Mouse (Mus musculus): Measurements from ENCODE around the gene Vps51. TPM values are rescaled to one million over a fixed set of nuclear protein-coding genes. Genes with fewer than 3 reads are reported as not detected.

Gene Vps51
- polyA plus RNA-seq, 1 experiment from 2014 or later: 81.8 TPM

DNA sequence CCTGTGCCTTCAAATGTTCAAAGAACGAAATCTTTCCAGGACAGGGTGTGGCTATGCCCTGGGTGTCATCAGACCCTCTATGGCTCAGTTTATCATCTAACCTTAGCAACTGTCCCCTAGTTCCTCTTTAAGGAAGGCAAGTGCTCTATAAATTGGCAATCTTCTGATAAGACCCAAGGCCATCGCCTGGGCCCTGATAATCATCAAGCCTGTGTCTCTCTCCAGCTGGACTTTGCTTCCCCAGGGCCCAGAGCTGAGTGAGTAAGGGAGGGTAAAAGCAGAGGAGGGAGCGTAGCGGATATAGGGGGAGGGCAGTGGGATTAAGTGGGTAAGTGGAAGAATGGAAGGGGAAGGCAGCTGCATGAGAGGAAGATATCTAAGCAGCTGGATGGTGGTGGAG, 27.4 kb upstream of the Vps51 start:
- 0 out of 2 replicates have a peak overlapping the region, but pooled peaks have one; percentile 1 for H3K9ac ChIP-seq
- no peak for ATAC-seq (ENCODE audit: low FRiP score)

DNA sequence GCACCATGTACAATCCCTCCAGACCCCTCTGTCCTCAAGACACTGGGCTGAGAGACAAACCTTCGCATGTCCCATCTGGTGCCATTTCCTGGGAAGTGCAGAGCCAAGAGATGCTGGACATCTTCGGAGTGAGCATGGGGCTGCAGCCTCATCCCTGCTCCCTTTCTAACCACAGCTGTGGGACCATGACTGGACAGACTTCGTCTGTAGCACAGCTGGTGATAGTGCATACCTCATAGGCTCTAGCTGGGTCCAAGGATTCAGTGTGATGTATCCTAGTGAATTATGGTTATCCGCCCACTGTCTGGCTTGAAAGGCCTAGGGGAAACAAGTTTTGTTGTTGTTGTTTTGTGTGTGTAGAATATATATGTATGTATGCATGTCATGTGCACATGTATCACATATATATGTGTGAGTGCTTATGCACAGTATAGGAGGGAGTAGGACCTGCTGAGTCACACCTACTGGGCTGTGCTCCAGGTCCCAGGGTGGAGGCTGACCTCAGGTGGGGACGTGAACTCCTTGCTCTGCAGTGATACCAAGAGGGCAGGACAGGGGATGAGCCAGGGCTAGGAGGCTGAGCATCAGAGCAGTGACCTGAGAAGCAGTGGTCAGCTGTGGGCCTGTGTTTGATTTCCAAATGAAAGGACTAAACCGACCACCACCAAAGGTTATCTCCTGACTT, 25.3 kb upstream of the Vps51 start:
- no peak overlapping the region for H3K4me3 ChIP-seq
- no peaks in the 10 kb centered on the region for H3K9me3 ChIP-seq
- 80% methylated on average over 6 of the region's 6 CpGs for WGBS
- no peaks in the 10 kb centered on the region for H3K36me3 ChIP-seq
- H3K4me1 ChIP-seq (replicated peaks): no peaks in the 10 kb centered on the region
- no peaks in the 10 kb centered on the region for H3K27me3 ChIP-seq
- no peak for ATAC-seq (ENCODE audit: low FRiP score)
- no peak overlapping the region for H3K4me2 ChIP-seq
- H3K27ac ChIP-seq: no peak overlapping the region
- no peak overlapping the region; the same call in 1 of the 2 replicates for H3K9ac ChIP-seq

More for the DNA sequence above, 27.4 kb upstream of the Vps51 start:
- Histone ChIP-seq H3K27ac (no peak overlapping the region), H3K4me3 (no peak overlapping the region), H3K9me3 (no peaks in the 10 kb centered on the region), H3K4me1 (replicated peaks) (no peaks in the 10 kb centered on the region), H3K36me3 (no peaks in the 10 kb centered on the region), H3K4me2 (no peak overlapping the region), H3K27me3 (no peaks in the 10 kb centered on the region)
- 92% methylated on average over 4 of the region's 4 CpGs for WGBS

DNA sequence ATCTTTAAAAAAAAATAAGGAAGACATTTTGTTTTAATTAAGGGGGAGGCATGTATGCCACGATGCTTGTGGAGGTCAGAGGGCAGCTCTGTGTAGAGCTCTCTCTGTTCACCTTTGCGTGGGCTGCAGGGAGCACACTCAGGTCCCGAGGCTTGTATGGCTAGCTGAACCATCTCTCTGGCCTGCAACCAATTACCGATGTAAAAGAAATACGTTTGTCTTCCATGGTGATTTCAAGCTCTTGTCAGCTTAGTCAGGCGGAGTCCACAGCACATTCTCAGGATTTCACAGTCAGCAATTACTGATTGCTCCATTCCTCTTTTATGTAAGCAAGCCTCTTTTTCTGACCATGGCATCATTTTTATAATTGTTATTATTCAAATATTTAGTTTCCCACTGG, 24.2 kb upstream of the Vps51 start:
- ATAC-seq (ENCODE audit: low FRiP score): no peak
- Histone ChIP-seq H3K4me2 (no peak overlapping the region), H3K4me3 (no peak overlapping the region), H3K9me3 (no peaks in the 10 kb centered on the region), H3K36me3 (no peaks in the 10 kb centered on the region), H3K9ac (no peak overlapping the region), H3K4me1 (replicated peaks) (no peaks in the 10 kb centered on the region), H3K27me3 (no peaks in the 10 kb centered on the region), H3K27ac (no peak overlapping the region)
- 62% methylated on average over 6 of the region's 6 CpGs for WGBS

DNA sequence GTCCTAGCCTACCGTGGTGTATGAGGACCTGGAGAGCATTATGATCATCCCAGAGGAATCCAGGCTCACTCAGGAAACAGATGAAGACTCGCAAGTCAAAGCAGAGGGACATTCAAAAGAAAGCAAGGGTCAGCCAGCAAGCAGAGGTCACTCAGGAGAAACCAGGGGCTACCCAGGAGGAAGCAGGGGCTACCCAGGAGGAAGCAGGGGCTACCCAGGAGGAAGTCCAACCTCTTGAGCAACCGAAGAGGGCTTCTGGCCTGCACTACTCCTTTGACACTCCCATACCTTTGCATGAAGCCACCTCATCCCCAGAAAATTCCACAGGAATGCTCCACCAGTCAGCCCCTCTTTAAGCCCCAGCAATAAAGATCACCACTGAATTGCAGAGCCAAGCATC, 20.8 kb upstream of the Vps51 start:
- Histone ChIP-seq H3K36me3 (no peaks in the 10 kb centered on the region), H3K4me2 (no peak overlapping the region), H3K9ac (no peak overlapping the region), H3K9me3 (no peaks in the 10 kb centered on the region), H3K27ac (no peak overlapping the region), H3K27me3 (no peaks in the 10 kb centered on the region), H3K4me1 (replicated peaks) (no peaks in the 10 kb centered on the region), H3K4me3 (no peak overlapping the region)
- no peak for ATAC-seq (ENCODE audit: low FRiP score)
- 95% methylated on average over 3 of the region's 3 CpGs for WGBS

DNA sequence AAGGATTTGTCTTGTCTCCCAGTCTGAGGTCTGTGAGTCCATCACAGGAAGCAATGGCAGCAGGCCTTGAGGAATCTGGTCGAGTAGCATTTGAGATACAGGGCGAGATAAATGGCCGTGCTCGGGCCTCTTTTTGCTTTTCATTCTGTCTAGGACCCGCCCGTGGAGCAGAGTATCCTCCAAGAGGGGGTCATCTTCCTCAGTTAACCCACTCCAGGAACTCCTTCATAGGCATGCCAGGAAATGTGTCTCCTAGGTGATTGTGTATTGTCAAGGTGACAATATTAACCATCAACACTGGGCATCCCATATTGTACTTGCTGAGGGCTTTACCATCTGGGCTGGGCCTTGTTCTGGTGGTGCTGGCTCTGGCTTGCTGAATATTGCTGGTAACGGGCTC, 17.1 kb upstream of the Vps51 start, which contains the start of gene AC131692.1:
Gene AC131692.1 (plus strand): TSS at position 301 of the 400 bp plus-strand sequence.
- no peaks in the 10 kb centered on the region for H3K4me1 ChIP-seq (replicated peaks)
- 91% methylated on average over 7 of the region's 7 CpGs for WGBS
- H3K4me3 ChIP-seq: no peak within 1 kb of the TSS
- H3K27me3 ChIP-seq: no peaks in the 10 kb centered on the region
- no peaks in the 10 kb centered on the region for H3K9me3 ChIP-seq
- peaks cover 3% of the 10 kb centered on the region for H3K36me3 ChIP-seq
- H3K9ac ChIP-seq: peak within 1 kb of the TSS; percentile 24; the same call in 1 of the 2 replicates
- H3K4me2 ChIP-seq: no peak within 1 kb of the TSS
- ATAC-seq (ENCODE audit: low FRiP score): no peak
- H3K27ac ChIP-seq: no peak within 1 kb of the TSS

DNA sequence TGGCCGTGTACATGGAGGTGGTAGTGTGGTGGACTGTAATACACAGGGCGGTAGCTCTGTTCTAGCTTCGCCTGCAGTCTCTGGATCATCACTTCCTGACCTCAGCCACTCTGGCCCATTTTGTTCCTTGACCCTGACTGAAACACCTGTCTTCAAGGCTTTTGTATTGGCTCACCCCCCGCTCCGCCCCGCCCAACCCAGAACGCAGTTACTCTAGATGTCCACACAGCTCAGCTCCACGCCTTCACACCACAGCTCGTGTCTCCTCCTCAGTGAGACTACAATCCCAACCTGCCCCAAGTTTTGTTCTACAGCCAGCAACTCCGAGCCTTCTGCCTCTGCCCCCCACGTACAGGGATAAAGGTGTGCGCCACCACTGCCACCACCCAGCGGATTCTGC, 11.8 kb upstream of the Vps51 start:
- 94% methylated on average over 13 of the region's 13 CpGs for WGBS
- ATAC-seq (ENCODE audit: low FRiP score): no peak

DNA sequence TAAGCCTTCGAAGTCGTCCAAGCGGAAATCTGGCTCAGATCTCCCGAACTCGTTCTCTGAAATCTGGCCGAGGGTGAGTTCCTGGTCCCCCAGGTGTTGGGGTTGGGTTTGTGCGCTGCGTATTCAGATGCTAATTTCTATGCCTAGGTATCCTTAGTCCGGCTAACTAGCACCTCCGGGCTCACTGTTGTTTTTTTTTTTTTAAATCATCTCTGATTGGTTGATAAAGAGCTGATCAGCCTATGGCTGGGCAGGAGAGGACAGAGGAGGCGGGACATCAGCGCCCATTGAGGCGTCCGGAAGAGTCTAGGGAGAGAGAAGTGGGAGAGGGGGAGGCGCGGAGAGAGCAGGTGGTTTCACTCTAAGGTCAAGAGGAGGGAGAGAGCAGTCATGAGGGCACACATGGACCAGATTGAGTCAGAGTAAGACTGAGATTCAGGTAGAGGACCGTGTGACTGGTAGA, 8.4 kb upstream of the Vps51 start:
- peak; percentile 60 for ATAC-seq (ENCODE audit: low FRiP score)
- Histone ChIP-seq H3K27ac (no peak overlapping the region), H3K9me3 (no peaks in the 10 kb centered on the region), H3K4me1 (replicated peaks) (peaks cover 29% of the 10 kb centered on the region), H3K9ac (peak overlapping the region; percentile 58), H3K4me3 (peak overlapping the region; percentile 72), H3K36me3 (peaks cover 24% of the 10 kb centered on the region), H3K4me2 (peak overlapping the region; percentile 92), H3K27me3 (no peaks in the 10 kb centered on the region)
- under 1% methylated on average over 17 of the region's 17 CpGs for WGBS

More for the DNA sequence above, 11.8 kb upstream of the Vps51 start:
- H3K4me1 ChIP-seq (replicated peaks): peaks cover 15% of the 10 kb centered on the region
- H3K27me3 ChIP-seq: no peaks in the 10 kb centered on the region
- peaks cover 3% of the 10 kb centered on the region for H3K36me3 ChIP-seq
- H3K4me2 ChIP-seq: no peak overlapping the region
- H3K27ac ChIP-seq: no peak overlapping the region
- H3K9me3 ChIP-seq: no peaks in the 10 kb centered on the region
- no peak overlapping the region for H3K4me3 ChIP-seq
- H3K9ac ChIP-seq: no peak overlapping the region

DNA sequence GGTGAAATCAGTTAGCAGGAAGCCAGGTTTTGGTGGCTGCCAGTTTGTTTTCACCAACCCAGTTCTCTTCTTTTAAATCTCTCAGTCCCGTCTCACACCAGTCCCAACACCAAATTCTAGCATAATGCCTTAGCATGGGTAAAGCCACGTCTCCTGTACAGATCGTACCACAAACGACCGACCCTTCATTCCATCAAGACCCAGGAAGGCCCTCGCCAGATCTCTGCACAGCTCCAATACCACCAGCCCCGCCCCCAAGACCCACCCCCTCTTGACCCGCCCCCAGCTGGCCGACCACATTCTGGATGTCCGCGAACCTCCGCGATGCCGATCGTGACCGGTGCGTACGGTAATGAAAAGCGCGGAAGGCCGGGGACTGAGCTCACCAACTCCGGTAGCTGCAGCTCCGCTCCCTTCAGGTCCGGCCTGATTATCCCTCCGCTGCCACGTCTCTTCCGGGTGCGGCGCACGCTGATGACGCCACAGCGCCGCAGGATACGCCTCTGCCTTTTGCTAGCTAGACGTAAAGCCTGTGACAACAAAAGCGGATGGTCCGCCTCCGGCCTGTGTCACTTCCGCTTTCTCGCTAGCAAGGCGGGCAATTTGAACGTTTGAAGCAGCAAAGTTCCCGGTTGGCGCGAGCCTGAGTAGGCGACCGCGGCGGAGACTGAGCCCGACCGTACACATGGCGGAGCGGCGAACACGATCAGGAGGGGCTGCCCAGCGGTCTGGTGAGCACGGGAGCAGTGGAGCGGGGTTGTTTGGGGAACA, 7.6 kb upstream of the Vps51 start, which contains the start of the genes Zfpl1 and Cdca5:
Gene Zfpl1 (minus strand): TSS at position 479 of the 771 bp plus-strand sequence.
Gene Cdca5 (plus strand): TSS at position 506 of the 771 bp plus-strand sequence.
- Histone ChIP-seq H3K4me1 (replicated peaks) (peaks cover 29% of the 10 kb centered on the region), H3K9me3 (no peaks in the 10 kb centered on the region), H3K4me3 (peak within 1 kb of the TSS; percentile 72), H3K27ac (peak within 1 kb of the TSS; percentile 71), H3K36me3 (peaks cover 32% of the 10 kb centered on the region), H3K4me2 (peak within 1 kb of the TSS; percentile 92), H3K27me3 (no peaks in the 10 kb centered on the region), H3K9ac (peak within 1 kb of the TSS; percentile 81)
- under 1% methylated on average over 58 of the region's 58 CpGs for WGBS
- peak; percentile 89 for ATAC-seq (ENCODE audit: low FRiP score)

DNA sequence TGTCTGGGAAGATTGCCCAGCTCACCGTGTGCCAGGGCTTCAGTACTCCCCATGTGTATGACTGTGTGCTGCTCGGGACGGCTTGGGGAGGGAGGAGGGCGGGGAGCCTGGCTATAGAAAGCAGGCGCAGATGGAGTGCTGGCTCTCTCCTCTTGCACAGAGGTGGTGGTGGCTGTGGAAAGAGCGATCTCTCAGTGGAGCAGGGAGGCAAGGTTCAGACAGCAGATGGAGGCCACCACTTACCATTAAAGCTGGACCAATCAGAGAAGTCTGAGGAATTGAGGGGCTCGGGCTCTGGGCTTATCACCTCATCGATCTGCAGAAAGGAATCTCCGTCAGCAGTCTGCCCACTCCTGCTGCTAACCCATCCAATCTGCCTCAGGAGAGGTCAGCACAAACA, 5.1 kb upstream of the Vps51 start, which contains the start of gene Gm28374:
Gene Gm28374 (minus strand): TSS at position 101 of the 400 bp plus-strand sequence.
- ATAC-seq (ENCODE audit: low FRiP score): no peak
- Histone ChIP-seq H3K4me1 (replicated peaks) (peaks cover 34% of the 10 kb centered on the region), H3K4me2 (no peak within 1 kb of the TSS), H3K4me3 (no peak within 1 kb of the TSS), H3K27ac (no peak within 1 kb of the TSS), H3K36me3 (peaks cover 40% of the 10 kb centered on the region), H3K9me3 (no peaks in the 10 kb centered on the region), H3K27me3 (no peaks in the 10 kb centered on the region), H3K9ac (no peak within 1 kb of the TSS)
- 97% methylated on average over 9 of the region's 9 CpGs for WGBS

DNA sequence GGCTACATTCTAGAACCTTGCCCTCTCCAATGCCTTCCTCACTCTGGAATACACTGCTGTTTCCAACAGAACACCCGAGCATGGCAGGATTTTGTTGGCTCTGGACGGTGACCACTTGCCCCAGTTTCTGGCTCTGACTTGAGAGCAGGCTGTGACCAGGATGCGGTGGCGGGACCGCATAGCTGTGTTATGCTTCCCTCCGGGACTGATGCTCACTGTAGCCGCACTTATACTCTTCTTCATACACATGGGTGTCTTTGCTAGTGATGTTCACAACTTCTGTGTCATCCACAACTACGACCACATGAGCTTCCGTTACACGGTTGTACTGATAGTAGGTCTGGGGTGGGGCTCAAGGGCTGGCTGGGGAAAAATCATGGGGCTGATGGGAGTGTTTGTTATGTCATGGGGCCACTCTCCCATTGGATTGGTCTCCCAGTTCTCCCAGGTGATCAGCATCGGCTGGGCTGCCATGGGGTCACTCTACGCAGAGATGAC, 3.0 kb upstream of the Vps51 start, which contains the start of gene Tmem262:
Gene Tmem262 (plus strand): TSS at position 51 of the 498 bp plus-strand sequence.
- H3K4me2 ChIP-seq: no peak within 1 kb of the TSS
- H3K9ac ChIP-seq: no peak within 1 kb of the TSS
- no peak within 1 kb of the TSS for H3K27ac ChIP-seq
- H3K4me3 ChIP-seq: no peak within 1 kb of the TSS
- WGBS: 94% methylated on average over 12 of the region's 12 CpGs
- H3K36me3 ChIP-seq: peaks cover 43% of the 10 kb centered on the region
- peaks cover 42% of the 10 kb centered on the region for H3K4me1 ChIP-seq (replicated peaks)
- H3K27me3 ChIP-seq: no peaks in the 10 kb centered on the region
- no peaks in the 10 kb centered on the region for H3K9me3 ChIP-seq
- no peak for ATAC-seq (ENCODE audit: low FRiP score)

DNA sequence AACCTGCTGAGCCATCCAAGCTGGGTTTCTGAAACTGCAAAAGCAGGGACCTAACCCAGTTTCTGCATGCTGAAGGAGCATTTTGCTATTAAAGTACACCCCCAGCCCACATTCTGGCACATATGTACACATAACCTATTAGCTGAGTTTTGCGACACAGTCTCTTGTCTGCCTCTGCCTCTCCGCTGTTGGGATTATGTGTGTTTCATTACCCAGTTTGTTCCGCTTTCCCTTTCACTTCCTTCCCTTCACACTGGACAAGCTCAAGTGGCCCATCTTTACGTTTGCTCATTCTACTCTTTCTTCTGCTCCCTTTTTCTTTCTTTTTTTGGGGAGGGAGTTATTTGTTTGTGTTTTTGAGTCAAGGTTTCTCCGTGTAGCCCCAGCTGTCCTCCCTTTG, 3.1 kb downstream of the Vps51 start:
- Histone ChIP-seq H3K27me3 (no peaks in the 10 kb centered on the region), H3K4me2 (no peak overlapping the region), H3K27ac (no peak overlapping the region), H3K9me3 (no peaks in the 10 kb centered on the region), H3K9ac (no peak overlapping the region), H3K4me3 (no peak overlapping the region), H3K4me1 (replicated peaks) (peaks cover 24% of the 10 kb centered on the region), H3K36me3 (peaks cover 55% of the 10 kb centered on the region)
- ATAC-seq (ENCODE audit: low FRiP score): no peak
- WGBS: 92% methylated on average over 5 of the region's 5 CpGs

DNA sequence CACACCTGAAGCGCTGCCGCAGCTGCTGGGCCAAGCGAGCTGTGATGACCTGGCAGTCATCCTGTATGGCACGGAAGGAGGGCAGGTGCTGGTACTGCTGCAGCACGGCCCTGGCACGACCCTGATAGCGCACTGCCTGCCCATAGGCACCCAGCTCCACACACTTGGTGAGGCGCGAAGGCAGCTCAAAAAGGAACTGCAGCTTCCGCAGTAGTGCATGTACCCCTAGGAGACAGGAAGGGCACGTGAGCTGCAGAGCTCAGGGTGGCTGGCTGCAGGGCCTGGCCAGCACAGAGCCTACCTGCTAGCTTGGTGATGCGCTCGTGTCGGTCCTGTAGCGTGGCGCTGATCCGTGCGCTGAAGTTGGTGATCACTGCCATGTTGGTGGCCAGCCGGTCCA, 5.8 kb downstream of the Vps51 start:
- Histone ChIP-seq H3K36me3 (peaks cover 59% of the 10 kb centered on the region), H3K4me3 (no peak overlapping the region), H3K27ac (no peak overlapping the region), H3K27me3 (no peaks in the 10 kb centered on the region), H3K4me2 (no peak overlapping the region), H3K9ac (no peak overlapping the region), H3K4me1 (replicated peaks) (peaks cover 37% of the 10 kb centered on the region), H3K9me3 (no peaks in the 10 kb centered on the region)
- WGBS: 96% methylated on average over 19 of the region's 19 CpGs
- no peak for ATAC-seq (ENCODE audit: low FRiP score)
